Mouse (Mus musculus) spleen, postnatal 14 days (tissue): ENCODE measurements around the gene Brix1.
A peak's percentile ranks its signal among the peaks of the same experiment; 100 is the strongest.
"Not testable (repeated sequence)": the region's sequence is repeated elsewhere in the genome, so short reads cannot be mapped to it uniquely, and the experiment has no call there.

ENCODE experiments used
- DNase-seq, 2 experiments: peaks; one replicate each; pipeline ENCODE4 v3.0.0; 2021 to 2022; ENCODE audit warnings: low spot score in 2 of 2

Brix1 gene

DNA sequence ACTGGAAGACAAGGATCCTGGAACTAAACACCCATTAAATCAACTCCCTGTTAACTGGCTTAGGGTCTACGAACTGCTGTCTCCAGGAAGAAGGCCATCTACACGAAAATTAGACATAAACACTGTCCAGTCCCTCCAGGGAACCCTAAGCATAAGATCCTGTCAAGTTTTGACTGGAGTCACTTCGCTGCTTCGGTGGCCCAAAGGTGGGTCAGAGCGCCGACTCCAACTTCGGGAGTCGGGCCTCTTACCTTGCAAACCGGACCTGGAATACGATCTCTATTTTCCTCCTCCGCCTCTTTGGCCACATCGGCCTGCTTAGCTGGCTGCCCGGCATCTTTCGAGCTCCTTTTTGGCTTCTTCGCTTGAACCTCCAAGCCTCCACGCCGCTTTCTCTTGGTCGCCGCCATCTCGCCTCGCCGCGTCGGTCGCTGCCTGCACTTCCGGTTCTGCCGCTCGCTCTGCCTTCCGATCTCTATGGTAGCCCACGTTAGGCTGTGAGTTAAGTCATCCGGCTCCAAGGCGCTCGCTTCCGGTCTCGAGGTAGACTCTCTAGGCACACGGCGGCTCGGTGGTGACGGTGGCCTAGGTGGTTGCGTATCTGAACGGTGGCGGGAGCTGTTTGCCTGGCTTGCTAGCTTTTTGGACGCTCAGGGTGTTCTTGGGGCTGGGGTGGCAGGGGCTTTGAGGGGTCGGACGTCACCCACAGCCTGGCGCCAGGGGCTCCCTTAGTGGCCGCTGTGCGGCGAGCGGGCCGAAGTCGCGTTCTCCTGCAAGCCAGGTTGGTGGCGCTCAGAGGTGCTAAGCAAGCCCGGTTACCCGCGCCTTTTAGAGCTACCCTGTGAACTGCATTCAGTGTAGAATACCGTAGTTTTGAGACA is at the start of gene Brix1, which contains the start of gene Rad1:
TSS of gene Brix1 (minus strand) at position 464 of the 881 bp plus-strand sequence.
TSS of gene Rad1 (plus strand) at position 535 of the 881 bp plus-strand sequence.
- peak; percentile 86 to 91 for DNase-seq

DNA sequence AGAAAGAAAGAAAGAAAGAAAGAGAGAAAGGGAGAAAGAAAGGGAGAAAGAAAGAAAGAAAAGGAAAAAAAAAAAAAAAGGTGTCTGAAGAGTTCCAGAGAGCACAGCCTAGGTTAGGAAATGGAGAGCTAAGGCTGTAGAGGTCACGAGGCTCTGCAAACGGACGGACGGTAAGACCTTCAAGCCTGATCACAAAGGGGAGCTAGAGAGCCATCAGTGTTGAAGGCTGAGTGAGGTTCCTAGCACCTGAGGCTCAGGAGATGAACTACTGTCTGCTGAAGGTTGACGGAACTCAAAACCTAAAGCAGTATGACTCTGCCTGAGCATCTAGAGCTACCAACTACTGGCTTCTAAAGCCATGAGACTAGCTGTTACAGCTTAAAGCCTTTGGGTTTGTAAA is 48.8 kb upstream of the Brix1 start:
- DNase-seq: no peak

DNA sequence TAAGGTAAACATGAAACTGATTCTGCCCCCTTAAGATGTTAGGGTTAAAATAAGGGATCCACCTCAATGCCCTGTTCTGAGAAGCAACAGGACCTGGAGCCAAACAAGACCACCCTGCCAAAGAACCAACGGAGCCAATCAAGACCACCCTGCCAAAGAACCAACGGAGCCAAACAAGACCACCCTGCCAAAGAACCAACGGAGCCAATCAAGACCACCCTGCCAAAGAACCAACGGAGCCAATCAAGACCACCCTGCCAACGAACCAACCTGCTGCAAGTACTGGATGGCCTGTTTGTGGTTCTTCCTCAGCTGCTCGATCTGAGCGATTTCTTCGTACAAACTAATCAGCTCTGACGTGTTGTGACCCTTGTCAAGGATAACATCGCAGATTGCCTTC is 47.6 kb upstream of the Brix1 start:
- not testable (repeated sequence) for DNase-seq

DNA sequence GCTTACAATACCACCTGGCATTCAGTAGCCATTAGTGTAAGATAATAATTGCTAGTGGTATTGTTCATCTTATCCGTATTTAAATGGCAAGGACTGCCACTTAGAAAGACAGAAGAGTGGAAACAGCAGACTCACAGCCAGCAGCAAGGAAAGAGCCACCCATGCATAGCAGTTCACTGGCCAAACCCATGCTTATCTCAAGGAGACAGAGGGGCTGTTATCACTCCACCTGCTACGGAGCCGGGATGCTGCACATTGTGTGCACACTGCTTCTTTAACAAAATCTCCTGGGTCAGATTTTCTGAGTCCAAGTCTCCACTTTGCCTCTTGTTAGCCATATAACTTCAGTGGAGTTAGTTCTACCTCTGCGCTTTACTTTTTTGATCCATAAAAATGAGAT is 45.6 kb upstream of the Brix1 start:
- DNase-seq: no peak

DNA sequence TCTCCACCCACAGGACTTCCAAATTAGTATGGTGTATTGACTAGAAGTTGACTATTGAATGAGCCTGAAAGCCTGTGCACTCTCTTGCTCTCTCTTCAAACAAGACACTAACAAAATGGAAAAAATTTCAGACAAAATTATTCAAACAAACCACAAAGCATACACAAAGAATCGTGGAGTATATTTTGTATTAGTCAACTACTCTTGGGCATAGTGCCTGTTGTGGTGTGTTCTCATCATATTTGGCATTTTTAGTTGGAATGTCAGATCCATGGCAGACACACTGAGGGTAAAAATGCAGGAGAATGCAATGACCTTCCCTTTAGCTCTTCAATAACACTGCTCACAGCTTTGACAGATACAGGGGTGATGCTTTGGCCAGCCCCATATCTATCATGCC is 40.1 kb upstream of the Brix1 start:
- DNase-seq: no peak

DNA sequence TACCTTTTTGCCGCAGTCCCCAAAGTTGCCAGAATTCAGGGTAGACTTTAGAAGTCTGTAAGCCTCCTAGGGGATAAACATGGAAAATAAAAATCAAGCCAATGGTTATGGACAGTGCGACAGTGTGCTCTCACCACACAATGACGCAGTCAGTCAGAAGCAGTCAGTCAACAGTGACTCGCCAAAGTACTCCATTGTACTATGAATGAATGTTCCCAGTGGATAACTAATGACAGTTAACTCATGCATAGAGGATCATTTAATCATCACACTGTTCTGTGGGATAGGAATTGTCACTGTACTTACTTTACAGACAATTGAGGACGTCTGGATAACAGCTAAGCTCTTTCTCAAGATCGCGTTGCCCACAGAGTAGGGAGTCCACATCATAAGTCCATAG is 29.4 kb upstream of the Brix1 start:
- no peak for DNase-seq

DNA sequence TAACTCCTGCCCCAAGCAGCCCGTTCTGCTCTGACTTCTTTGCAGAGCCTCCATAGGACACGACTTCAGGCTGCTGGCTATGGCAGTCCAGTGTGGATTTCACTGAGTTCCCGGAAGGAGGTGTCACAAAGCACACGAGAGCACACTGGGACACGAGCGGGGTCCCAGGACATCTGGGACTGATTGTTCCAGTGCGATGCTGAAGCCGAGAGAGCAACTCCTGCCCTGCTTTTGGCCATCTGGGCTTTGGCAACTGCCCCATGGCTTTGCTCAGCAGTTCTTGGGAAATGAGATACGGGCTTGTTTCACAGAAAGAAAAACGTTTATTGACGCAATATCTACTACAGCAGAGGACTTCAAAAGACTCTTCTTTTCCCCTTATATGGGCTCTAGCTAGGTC is 20.4 kb upstream of the Brix1 start:
- DNase-seq: no peak

DNA sequence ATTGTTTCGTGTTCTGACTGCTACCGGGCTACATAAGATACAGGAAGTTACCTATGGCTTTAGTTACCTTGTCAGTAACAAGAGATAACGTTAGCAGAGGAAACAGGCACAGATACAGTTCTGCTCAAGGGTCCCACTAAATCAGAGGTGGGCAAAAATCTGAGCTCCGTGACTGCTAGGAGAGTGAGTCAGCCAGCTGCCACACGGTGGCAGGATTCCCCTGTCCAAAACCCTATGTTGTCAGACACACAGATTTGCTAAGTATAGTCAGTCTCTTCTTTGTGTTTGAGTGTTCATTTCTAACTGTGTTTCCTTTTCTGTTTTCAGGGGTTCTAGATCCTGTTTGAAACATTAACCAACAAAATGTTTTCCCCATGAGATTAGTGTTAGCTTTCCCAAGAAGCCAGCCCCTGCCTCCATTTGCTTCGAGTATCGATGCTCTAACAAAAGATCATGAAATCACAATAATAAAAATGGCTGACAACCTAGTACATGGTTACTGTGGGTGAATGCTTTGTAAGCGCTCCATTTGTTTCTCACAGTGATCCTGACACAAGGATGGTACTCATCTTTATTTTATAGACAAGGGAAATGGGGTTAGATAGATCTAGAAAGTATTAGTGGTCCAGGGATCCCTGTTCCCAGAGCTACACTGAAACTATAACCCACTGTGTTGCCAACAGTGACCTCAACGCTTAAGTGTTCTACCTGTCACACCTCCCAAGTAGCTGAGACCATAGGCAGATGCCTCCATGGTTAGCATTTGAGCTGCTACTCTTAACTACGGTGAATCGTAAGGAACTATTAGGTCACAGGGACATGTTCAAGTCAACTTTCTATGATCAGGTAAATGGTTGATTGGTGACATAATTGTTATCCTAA is 15.3 kb upstream of the Brix1 start:
- DNase-seq: no peak

DNA sequence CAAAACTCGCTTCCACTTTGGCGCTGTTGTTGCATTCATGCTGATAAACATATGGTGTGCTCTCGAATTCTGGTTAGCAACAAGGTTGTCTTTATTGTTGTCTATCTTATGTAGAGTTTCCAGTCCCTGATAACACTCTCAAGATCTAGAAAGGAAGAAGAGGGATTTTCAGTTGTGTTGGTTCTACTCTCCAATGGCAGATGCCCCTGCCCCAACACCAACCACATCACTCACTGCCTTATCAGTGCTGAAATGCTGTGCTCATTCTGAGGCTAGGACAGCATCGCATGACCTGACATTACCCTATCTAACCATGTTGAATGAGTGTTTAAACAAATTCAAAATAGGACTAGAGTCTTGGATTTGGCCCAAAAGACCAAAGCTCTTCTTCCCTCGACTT is 14.3 kb upstream of the Brix1 start:
- DNase-seq: no peak

DNA sequence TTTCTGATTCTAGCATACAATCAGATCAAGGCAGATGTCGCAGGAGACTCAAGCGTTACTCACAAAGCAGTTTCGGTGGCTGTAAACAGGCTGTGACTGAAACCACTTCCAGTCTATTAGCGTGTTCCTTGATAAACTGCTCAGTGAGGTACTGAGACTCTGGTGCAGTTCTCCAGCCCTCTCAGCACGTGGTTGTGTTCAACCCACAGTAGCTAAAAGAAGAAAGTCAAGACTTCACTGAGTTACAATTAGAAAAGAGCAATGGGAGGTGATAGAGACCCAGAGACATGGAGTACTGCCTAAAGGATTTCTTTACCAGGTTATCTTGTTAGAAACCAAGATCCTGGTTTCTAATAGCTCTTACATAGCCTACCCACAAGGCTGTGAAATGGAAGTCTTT is 13.8 kb upstream of the Brix1 start:
- DNase-seq: no peak

DNA sequence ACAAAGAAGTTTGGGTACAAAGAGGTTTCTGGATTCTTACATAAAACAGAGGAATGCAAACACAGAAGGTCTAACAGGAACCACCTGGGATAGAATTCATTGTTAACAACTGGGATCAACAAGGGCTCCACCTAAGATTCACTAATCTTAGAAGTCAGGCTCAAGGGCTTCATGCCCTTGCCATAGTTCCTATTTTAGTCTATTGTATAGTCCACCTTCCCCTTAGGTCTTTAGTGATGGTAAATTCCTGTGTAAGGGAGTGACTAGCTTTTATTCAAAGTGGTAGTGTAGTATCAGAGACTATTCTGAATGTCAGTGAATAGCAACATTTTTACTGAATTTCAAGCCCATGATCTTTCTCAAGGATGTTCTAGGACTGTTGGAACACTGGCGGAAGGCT is 10.9 kb upstream of the Brix1 start:
- DNase-seq: not testable (repeated sequence)

DNA sequence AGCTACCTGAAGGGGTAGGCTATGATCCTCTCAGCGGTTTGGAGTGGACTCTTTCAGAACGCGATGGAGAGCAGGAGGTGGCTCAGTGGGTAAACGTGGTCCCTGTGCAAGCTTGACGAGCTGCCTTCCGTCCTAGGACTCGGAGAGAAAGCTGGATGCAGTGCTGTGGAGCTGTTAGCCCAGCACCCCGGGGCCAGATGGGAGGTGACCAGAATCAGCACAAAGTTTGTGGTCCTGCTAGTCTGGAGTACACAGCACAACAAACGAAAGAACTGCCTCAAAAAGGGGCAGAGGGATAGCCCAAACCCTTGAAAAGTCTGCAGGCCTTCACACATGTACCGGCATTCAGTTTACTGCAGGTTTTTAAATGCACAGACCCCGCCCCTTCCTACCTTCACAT is 10.2 kb upstream of the Brix1 start:
- DNase-seq: no peak

DNA sequence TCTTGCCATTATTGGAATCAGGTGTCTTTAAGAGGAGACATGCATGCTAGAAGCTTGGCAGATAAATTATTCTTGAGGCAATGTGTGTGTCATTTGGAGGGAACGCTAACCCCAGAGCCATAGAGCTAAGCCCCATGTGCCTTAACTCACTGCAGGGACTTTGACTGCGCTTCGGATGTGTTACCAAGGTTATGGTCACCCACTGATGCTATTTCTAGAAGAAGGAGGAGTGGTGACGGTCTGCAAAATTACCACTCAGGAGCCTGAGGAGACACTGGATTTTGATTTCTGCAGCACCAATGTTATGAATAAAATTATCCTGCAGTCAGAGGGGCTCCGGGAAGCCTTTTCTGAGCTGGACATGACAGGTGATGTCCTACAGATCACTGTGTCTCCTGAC is 4.4 kb upstream of the Brix1 start:
- DNase-seq: no peak

DNA sequence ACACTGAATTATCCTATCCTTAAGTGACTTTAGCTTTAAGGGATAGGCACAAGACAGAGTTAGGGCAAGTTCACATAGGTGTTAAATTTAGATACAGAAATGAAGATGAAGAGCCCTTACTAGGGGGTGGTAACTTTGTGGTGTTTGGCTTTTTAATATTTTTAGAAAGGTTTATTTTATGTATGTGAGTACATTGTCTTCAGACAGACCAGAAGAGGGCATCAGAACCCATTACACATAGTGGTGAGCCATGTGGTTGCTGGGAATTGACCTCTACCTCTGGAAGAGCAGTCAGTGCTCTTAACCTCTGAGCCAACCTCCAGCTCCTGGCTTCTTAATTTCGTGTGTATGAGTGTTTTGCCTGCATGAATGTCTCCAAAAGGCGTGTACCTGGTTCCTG is 1.5 kb upstream of the Brix1 start:
- DNase-seq: no peak

DNA sequence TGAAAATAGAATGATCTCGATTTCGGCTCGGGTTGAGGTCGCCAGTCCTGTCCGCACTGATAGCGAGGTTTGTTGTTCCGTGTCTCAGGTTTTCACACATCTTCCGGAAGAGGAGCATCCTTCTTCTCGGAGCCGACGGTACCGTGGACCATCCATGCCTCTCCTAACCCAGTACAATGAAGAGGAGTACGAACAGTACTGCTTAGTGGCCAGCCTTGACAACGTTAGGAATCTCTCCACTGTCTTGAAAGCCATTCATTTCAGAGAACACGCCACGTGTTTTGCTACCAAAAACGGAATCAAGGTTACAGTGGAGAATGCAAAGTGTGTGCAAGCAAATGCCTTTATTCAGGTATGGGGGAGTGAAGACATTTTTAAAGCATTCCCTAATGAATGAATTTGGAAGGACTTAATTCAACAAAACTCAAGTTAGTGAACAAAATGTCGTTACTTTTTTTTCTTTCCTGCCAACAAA is 655 bp upstream of the Brix1 start:
- DNase-seq: no peak

DNA sequence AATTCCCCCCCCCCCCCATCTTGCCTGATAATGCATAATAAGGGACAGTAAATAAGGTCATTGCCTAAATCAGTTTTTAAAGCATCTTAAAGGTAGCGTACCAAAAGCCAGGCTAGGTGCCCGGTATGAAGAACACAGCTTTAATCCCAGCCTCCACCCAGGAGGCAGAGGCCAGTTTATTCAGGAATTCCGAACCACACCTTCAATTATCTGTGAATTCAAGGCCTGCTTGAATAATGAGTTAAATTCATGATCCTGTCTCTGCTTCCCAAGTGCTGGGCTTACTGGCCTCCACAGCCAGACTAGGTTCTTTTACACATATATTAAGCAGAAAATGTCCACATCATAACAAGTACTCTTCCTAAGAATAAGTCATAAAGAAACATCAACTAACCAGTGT is 14.8 kb downstream of the Brix1 start:
- no peak for DNase-seq

DNA sequence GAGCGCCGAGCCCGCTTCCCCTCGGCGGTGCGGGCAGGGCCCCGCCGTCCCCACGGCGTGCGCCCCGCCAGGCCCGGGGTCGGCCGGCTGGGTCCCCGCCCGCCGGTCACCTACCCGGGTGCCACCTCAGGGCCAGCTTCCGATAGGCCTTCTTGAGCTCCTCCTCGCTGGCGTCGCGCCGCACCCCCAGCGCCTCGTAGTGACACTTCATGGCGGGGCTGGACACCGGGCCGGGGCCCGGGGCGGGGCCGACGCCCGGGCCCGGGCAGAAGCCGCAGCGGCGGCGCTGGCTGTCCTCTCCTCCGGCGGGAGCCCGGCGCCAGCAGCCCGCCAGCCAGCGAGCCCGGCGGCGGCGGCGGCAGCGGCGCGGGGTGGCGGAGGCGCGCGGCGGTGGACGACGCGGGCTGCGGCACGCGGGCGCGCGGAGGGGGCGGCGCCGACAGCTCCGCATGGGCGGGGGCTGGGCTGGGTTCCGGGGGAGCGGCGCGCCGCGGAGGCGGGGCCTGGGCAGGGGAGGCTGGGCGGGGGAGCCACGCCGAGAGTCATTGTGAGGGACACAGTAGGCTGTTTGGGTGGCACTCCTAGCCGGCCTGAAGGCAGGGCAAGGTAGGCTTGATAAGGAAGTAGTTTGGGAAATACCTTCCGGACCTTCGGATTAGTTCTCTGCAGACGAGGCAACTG is 15.5 kb downstream of the Brix1 start, which contains the start of gene Dnajc21:
TSS of gene Dnajc21 (minus strand) at position 366 of the 681 bp plus-strand sequence.
- DNase-seq: peak; percentile 69 to 72

DNA sequence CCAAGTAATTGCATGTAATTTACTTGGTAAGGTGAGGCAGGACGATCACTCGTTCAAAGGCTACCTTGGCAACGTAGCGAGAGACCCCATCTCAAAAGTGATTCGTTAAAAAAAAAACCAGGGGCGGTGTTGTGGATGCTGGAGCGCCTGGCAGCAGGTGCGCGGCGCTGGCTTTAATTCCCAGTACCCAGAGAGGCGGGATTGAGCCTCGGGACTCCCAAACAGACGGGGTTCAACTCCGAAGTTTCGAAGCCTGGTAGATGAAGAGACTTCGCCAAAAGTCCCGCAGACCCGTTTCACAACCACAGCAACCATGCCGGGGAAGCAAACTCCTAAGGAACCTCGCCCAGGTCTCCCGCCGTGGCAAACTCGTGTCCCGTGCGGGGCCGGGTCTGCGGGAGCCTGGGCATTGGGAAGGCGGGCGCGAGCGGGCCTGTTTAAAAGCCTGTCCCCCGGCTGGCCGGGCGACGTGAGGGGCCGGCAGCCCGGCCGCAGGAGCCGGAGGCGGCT is 16.1 kb downstream of the Brix1 start:
- peak; percentile 8 to 18 for DNase-seq

DNA sequence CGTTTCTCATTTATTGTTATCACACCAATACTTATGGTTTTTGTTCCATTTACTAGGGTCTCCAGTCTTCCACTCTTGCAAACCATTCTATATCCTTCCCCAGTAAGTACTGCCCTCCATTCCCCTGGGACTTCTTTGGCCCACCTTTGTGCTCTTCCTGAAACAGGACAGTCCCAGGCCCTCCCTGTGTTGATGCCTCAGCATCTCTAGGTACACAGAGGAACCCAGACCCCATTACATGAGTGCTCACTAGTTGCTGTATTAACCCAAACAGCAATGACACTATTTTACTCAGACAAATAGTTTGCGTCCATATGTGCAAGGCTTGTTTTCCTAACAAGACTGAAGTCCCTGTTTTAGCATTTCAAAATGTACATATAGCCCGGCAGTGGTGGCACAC is 17.0 kb downstream of the Brix1 start:
- no peak for DNase-seq

DNA sequence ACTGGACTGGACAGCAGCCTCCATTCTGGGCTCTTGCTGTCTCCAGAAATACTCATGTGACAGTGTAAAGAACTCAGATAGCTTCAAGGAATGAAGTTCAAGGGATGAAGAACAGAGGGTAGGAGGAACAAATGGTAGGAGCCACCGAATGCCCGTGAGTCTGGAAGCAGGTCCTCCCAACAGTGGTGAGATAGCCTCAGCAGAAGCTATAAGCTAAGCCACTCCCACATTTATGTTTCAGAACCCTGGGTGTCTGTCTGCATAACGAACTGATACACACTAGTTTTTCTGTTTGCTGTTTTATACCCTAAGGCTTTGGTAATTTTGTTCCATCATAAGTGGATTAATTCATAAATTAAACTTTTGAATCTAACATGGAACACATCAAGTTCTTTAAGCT is 21.1 kb downstream of the Brix1 start:
- DNase-seq: no peak

DNA sequence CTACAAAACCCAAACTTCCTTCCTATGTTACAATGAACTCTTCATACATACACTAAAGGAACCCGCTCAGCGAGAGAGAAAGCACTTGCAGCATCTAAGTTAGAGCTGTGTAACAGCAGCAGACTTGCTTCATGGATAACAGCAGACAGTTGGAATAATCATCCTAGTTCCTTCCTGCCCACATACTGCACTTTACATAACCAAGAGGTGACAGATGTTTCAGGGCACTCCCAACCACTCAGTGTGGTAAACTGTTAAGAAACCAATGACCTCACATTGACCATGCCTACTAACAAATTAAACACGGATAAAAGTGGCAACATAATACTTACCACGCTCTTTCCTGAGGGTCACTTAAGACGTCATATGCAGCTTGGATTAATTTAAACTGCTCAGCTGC is 22.2 kb downstream of the Brix1 start:
- no peak for DNase-seq

DNA sequence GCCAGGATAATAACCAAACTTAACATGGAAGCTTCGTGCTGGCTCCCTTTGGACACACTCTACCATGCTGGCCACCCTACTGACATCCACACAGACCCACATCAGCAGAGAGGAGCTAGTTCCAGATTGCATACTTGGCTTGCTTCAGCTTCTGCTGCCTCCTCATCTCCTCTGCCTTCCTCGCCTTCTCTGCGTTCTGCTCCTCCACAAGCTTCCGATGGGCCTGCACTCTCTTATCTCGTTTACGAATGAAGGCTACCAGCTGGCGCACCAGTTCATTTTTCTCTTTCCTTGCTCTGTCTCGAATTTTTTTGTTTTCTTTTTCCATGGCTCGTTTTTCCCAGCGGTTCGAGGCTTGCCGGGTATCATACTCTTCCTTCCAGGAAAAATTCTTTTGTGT is 24.8 kb downstream of the Brix1 start:
- no peak for DNase-seq
